Mouse (Mus musculus) lung, adult 2 months (tissue): ENCODE data around the gene Gm44805.

Source experiments
- CTCF ChIP-seq: fragments of 200-500 bp; IDR thresholded peaks from 2 replicates; pipeline ENCODE4 v1.5.1; 2011; ENCODE audit warnings: mild to moderate bottlenecking, low read length, control low read depth; ENCODE audit not compliant: insufficient read depth
- POLR2A ChIP-seq: fragments of 200-500 bp; IDR thresholded peaks from 2 replicates; pipeline ENCODE4 v1.6.1; 2011; ENCODE audit warnings: low read depth, mild to moderate bottlenecking, control low read depth, low read length, borderline replicate concordance; ENCODE audit errors: extremely low read depth

DNA sequence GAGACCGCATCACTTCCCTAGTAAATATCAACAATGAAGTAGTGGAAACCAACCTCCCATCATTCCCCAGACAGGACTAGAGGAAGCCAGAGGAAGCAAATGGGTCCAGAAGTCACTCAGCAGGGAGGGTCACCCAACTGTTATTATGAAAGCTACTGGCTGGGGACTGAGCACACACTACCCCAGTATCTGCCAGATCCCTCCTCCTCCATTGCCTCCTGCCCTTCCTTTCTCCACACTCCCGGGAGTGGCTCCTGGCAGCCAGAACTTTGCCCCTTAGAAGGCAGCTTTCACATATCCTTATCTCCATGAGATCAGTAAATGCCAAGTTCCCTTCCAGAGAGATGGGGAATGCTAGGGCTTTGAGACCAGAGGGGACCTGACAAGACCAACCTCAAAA, 57.8 kb downstream of the Gm44805 start:
- TF ChIP-seq CTCF (no peak), POLR2A (no peak)
